Comparison of ENCODE assay signal across 8 mouse cellular contexts in genomic region chrX:139684775-139685695, GRCm38 (mm10). TPM values are rescaled to one million over a fixed set of nuclear protein-coding genes. Genes with fewer than 3 reads are reported as not detected.
DNase-seq lines count a peak whose midpoint lies in the region; ATAC-seq and TF ChIP-seq lines count a peak whose summit lies in the region.

Tbc1d8b (plus strand) TSS chrX:139684996.

- H3K4me1 ChIP-seq in bone marrow macrophage, adult 2 months (ENCODE audit: control insufficient read depth, insufficient read depth, low read length): no peaks in the 10 kb centered on the region
- no peaks in the 10 kb centered on the region for H3K4me1 ChIP-seq in heart, embryonic 10.5 days
- no peaks in the 10 kb centered on the region for H3K4me1 ChIP-seq in kidney, embryonic 15.5 days

- peak within 1 kb of the TSS; percentile 55 for H3K9ac ChIP-seq in kidney, embryonic 15.5 days

- 0 out of 2 replicates have a peak, but pooled peaks have one; percentile 46 for TF ChIP-seq POLR2A in bone marrow macrophage, adult 2 months (IDR thresholded peaks at IDR 0.05; ENCODE audit: borderline replicate concordance, low read depth, low read length)

- 11% methylated on average over 43 of the region's 43 CpGs for WGBS in heart, embryonic 10.5 days
- WGBS in kidney, embryonic 15.5 days: 18% methylated on average over 43 of the region's 43 CpGs

- ATAC-seq in erythroblast, adult 5-6 weeks (replicated peaks; ENCODE audit: low FRiP score, poor library complexity, severe bottlenecking): peak; percentile 96
- peak; percentile 99 for ATAC-seq in kidney, embryonic 15.5 days (replicated peaks; ENCODE audit: low FRiP score)
- ATAC-seq in monocyte, adult 5-6 weeks (replicated peaks; ENCODE audit: insufficient number of reproducible peaks, low FRiP score, low TSS enrichment, poor library complexity, severe bottlenecking): peak; percentile 97

- H3K9me3 ChIP-seq in heart, embryonic 10.5 days: no peaks in the 10 kb centered on the region
- H3K9me3 ChIP-seq in kidney, embryonic 15.5 days (replicated peaks): no peaks in the 10 kb centered on the region

- H3K27ac ChIP-seq in bone marrow macrophage, adult 2 months (ENCODE audit: insufficient read depth, low read depth, low read length): 0 out of 2 replicates have a peak within 1 kb of the TSS, but pooled peaks have one; percentile 13
- H3K27ac ChIP-seq in heart, embryonic 10.5 days: peak within 1 kb of the TSS; percentile 84
- peak within 1 kb of the TSS; percentile 45; the same call in 1 of the 2 replicates for H3K27ac ChIP-seq in kidney, embryonic 15.5 days

- DNase-seq in 416B (ENCODE audit: low read depth): peak; percentile 93
- DNase-seq in heart, embryonic 10.5 days (ENCODE audit: low spot score): peak; percentile 89
- peak; percentile 76 for DNase-seq in liver
- DNase-seq in spleen, postnatal 4 days (ENCODE audit: low spot score in 2 of 2): peak; percentile 52 to 68

- peak within 1 kb of the TSS; percentile 61 for H3K4me2 ChIP-seq in kidney, embryonic 15.5 days

- H3K27me3 ChIP-seq in heart, embryonic 10.5 days (ENCODE audit: insufficient read depth, poor library complexity, severe bottlenecking): 0 out of 2 replicates have a peak, but pooled peaks cover 5% of the 10 kb centered on the region
- H3K27me3 ChIP-seq in kidney, embryonic 15.5 days: peaks cover 11% of the 10 kb centered on the region; the same call in 1 of the 2 replicates

- no peaks in the 10 kb centered on the region for H3K36me3 ChIP-seq in heart, embryonic 10.5 days
- H3K36me3 ChIP-seq in kidney, embryonic 15.5 days: no peaks in the 10 kb centered on the region

- TF ChIP-seq CTCF in bone marrow macrophage, adult 2 months (IDR thresholded peaks at IDR 0.05; ENCODE audit: low read depth, low read length): no peak

- peak within 1 kb of the TSS; percentile 92 for H3K4me3 ChIP-seq in bone marrow macrophage, adult 2 months (ENCODE audit: insufficient read depth, low read length)
- H3K4me3 ChIP-seq in heart, embryonic 10.5 days: peak within 1 kb of the TSS; percentile 64
- peak within 1 kb of the TSS; percentile 56 for H3K4me3 ChIP-seq in kidney, embryonic 15.5 days (replicated peaks)

RNA-seq across cellular contexts. Expression of gene Tbc1d8b, which starts in this region (rescaled TPM):
- 3.6 and 5.4 TPM in 2 replicates for polyA plus RNA-seq in bone marrow macrophage, adult 2 months (2012; ENCODE audit: insufficient read depth, insufficient read length, missing spikeins)
- 0.96 and 3.1 TPM in 2 replicates for total RNA-seq in erythroblast, adult 5-6 weeks (2015; ENCODE audit: low replicate concordance)
- total RNA-seq in erythroblast, adult 5-6 weeks (2017; ENCODE audit: low replicate concordance): 1.4 and 3.2 TPM in 2 replicates
- 1.2 and 2.3 TPM in 2 replicates for polyA plus RNA-seq in heart, embryonic 10.5 days (2016; fragmentation: Nextera tagmentation; extraction: Ambion mirVana)
- polyA plus RNA-seq in kidney, embryonic 15.5 days (2015; fragmentation: Nextera tagmentation; extraction: Ambion mirVana): 3.0 and 3.3 TPM in 2 replicates
- 8.0 to 16.8 TPM (median 9.3 TPM) in 3 replicates for total RNA-seq in monocyte, adult 5-6 weeks (2017)

Comparison
In these comparisons a context has a peak if more than half of its experiments do, and no peak if none do; other contexts are left out.
1. Peak in every context shown above with its lines: DNase-seq, ATAC-seq, H3K4me3 ChIP-seq and H3K27ac ChIP-seq.
2. H3K27ac ChIP-seq: peak in every context shown above with its lines; median percentile 84 in heart, embryonic 10.5 days; 45 in kidney, embryonic 15.5 days; 13 in bone marrow macrophage, adult 2 months.